Mouse (Mus musculus) frontal cortex, adult 2 months (tissue): ENCODE results near the gene Pih1d2. TPM values are rescaled to one million over a fixed set of nuclear protein-coding genes. Genes with fewer than 3 reads are reported as not detected.
"Not testable (repeated sequence)": the region's sequence is repeated elsewhere in the genome, so short reads cannot be mapped to it uniquely, and the experiment has no call there.

ENCODE experiments used
- DNase-seq, 2 experiments: peaks; one replicate each; pipeline ENCODE4 v3.0.0; 2022; ENCODE audit warnings: low spot score in 1 of 2; ENCODE audit errors: extremely low spot score in 1 of 2
- polyA plus RNA-seq: library from polyadenylated mRNA; depleted of rRNA; stranded (reverse); fragments of >200 nt; gene quantifications from 2 replicates; pipeline ENCODE4 v1.2.3, GENCODE M21; 2012

Gene Pih1d2
- polyA plus RNA-seq, 1 experiment, result 5.3 TPM

DNA sequence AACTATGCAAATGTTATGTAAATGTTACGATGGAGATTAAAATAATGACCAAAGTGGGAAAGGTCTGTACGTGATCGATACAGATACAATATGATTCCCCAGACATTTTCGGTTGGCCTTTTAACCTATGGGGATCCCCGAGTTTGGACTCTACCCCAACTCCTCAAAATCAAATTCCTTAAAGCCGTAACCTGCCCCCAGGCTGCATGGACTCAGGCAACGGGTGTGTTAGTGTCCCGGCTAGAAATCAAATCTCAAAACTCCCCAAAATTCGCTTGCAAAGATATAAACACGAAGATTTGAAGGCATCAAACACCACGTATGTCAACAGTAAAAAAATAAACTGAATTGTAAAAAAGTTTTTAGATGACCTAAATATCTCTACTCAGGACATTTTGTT, 960 bp upstream of the Pih1d2 start:
- DNase-seq, result no peak

DNA sequence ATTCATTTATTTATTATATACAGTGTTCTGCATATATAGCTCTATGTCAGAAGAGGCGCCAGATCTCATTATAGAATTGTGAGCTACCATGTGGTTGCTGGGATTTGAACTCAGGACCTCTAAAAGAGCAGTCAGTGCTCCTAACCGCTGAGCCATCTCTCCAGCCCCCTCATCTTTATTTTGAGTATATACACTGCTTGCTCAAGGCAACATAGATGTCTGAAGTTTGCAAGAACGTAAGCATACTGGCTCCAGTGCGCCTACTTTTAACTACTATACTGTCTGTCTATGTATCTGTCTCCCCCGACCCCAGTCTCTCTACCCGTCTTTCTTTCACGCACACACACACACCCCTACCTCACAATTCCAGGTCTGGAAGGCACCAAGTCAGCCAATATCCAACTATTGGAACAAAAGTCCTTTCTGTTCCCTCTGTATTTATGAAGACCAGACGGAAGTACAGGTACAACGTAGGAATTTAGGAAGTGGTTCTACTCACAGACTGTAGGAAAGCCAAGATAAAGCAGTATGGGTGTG, 741 bp downstream of the Pih1d2 start:
- DNase-seq, result no peak

DNA sequence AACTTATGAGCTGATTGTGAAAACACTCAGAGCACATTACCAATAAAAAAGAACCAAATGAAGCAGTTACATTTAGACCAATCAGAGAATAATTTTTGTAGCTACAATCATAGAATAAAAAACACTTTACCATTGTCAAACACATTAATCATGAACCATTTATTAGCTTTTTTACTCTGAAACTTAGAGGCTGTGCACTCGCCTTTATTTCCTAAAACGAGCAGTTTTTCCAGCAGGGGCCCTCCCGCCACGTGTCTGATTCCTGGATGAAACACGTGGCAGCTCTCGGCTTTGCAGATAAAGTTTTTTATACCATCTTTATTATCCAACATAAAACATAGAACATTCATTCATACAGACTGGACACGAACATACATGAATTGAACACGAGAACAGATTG, 13.8 kb downstream of the Pih1d2 start:
- DNase-seq, result not testable (repeated sequence)

DNA sequence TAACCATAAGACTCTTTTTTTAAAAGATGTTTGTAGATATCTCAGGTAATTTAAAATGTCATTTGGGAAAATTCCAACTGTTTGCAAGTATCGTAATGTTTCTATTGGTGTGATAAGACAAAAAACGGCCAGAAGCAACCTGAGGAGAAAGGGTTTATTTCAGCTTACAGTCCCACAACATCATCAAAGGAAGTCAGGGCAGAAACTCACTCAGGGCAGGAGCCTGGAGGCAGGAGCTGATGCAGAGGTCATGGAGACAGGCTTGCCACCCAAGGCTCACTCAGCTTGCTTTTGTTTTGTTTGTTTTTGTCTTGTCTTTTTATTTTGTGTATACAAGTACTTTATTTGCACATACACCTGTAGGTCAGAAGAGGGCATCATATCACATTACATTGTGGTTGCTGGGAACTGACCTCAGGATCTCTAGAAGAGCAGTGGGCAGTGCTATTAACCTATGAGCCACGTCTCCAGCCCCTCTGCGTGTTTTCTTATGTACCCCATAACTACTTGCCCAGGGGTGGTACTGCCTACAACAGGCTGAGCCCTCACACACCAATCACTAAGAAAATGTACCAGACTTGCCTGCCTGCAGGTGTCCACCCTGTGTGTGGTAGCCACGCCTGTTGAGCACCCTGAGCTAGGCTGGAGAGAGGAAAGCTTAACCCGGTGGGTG, 15.0 kb downstream of the Pih1d2 start:
- DNase-seq, result no peak

DNA sequence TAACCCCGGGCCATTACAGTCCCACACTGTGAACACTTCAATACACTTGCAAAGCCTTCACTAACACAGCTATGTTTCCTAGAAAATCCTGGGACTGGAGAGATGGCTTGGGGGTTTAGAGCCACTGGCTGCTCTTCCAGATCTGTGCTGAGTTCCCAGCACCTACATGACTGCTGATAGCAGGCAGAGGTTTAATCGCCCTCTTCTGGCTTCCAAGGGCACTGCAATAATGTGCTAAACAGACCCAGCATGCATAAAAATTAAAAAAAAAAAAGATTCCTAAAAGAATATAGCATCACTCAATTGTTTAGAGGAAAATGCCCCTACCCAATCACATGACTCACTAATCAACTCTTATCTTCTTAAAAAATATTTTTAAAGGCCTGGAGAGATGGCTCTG, 15.9 kb downstream of the Pih1d2 start:
- no peak for DNase-seq

DNA sequence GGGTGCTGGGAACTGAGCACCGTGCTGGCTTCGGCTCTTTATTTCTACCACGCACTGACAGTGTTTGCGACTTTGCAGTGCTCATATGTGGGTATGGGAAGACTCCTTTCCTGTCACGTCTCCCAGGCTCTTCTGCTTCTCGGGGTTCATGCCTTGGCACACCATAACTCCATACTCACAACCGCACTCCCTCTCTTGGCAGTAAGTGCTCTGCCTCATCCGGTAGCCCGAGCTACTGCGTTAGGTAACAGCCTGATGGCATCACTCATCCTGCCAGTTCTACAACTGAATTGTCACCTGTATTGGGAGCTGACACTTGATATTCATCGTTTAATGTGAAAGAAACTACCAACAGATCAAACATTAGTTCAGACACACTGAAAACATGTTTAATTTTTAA, 17.1 kb downstream of the Pih1d2 start:
- no peak for DNase-seq

DNA sequence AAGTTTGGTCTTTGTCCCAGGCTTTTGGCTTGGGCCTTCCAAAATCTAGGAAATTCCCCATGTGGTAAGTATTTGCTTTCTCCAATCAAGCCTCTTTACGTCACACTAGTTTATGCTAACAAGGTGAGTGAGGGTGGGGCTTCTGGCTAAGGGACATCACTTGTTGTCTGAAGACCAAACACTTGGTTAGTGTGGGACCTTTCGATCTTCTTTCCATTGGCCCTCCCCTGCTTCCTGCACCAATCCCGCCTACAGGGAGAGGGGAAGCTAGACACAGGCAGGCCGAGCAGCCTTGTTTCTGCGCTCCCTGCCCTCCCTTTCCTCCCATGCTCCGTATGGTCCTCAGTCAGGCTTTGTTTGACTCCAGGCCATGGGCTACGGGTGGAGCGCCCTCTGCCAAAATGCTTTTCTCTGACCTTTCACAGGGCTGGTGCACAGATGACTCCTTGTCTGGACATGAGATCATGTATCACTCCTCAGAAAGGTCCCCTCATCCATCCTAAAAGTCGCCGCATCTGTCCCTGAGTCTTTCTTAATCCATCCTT, 29.8 kb downstream of the Pih1d2 start:
- DNase-seq, result no peak

DNA sequence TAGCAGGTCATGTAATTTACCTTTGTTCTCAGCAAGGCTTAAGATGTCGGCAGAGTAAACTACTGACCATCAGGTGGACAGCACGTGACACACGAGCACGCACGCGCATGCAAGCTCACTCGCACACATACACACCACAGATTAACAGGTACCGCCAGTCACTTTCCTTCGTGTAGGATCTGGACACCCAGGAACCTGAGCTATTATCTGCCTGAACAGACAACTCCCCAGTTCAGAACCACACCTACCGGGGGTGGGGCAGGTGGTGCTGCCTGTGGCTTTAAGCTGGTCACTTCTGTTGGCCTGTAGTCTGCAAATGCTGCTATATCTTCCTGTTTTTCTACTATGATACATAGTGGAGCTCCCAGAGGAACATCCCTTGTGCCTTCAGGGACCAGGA, 33.4 kb downstream of the Pih1d2 start:
- no peak for DNase-seq

DNA sequence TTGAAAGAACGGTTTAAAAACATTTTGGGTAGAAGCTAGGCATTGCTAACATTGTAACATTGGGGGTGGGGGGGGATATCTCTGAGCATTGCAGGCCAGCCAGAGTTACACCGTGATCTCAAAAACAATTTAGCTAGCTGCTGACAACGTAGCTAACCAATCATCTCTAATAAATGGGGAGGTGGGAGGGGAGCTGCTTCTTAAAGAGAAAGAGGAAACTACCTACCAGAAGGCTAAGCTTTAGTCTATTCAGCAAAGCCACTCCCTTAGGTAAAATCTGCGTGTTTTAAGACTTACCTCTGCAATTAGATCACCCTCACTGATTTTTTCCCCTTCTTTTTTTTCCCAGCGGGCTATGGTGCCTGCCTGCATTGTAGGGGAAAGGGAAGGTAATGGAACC, 41.3 kb downstream of the Pih1d2 start:
- no peak for DNase-seq

DNA sequence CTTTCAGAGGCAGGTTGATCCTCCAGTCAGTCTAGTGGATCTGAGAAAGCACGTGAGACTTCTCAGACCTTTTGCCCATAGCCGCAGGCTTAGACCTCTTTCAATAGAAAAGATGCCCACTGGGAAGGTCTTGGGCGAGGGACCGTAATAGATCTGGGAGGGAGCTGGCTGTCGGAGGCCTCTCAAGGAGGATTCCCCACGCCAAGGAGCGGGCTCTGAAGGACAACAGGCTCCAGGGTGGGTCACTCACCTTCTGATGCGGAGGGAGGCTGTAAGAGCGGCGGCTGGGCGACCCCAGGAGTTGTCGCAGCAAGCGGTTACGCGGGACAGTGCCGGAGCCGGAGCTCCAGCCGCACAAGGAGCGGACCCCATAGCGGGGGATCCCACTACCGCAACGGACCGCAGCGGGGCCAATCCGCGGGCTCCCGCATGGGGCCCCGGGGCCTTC, 41.8 kb downstream of the Pih1d2 start:
- peak in 1 of 2 experiments; percentile 28 for DNase-seq

DNA sequence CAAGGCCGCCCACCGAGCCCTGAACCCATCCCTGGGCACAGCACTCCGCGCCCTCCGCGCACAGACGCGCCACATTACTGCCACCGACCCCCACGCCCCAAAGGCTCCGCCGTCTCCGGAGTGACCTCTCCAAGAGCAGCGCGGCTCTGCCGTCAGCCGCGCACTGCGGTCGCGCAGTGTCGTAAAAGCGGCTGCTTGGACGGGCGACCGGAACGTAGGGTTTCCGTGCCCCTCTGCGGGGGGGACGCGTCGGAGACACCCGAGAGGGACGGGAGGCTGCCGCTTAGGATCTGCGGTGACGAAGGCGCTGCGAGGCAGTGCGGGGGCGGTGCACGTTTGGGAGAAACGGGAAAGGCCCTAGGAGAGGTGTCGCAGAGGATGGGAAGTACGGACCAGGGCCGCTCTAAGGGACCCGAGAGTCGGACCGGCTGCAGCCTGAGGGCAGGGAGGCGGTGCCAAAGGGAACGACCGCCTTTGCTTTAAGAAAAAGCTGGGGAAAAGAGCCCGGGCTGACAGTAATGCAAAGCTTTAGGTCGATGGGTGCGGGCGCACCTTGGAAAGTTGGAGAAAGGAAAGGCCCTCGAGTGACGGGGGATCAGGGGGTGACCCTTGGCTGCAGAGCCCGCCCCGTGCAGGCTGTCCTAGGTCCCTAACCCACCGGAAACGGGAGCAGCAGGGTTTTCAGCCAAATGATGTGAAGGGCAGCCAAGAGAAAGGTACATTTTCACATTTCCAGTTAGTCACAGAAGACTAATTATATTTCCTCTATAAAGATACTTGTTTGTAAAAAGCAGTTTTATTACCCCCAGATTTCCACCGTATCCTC, 42.5 kb downstream of the Pih1d2 start, which contains the start of gene Dlat:
Dlat (minus strand) TSS at position 389 of the 826 bp plus-strand sequence.
- DNase-seq, result peak; percentile 81 to 88

DNA sequence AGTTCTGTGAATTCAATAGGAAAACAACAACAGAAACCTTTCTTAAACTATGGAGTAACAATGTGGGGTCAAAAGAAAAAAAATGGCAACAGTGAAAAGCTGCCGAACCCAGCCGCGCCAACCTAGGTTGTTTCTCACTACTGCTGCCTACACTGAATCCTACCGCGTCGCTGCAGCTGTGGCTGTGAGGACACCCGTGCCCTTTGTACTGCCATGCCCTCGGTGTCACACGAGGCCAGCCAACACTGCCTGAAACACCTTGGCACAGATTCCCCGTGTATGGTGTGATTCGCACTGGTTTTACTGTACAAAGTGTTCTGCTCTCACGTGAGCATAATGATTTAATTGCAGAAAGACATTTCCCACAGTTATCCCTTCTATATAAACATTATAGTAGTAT, 43.3 kb downstream of the Pih1d2 start:
- DNase-seq, result peak in 1 of 2 experiments; percentile 22

DNA sequence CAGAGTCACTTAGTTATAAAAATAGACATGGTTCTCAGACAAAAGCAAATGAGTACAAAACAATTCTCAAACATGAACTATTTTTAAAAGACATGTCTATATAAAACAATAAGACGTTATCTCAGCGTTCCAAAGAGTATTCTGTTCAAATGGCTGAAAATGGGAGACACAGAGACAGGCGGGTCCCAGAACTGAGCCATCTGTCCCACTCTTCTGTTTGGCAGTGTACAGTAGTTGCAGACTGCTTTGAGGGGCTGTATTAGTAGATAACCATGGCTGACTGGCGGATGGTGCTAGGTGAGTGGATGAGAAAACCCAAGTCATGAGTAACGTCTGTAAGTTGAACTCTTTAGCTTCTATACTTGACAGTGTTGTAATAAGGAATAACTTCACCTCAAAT, 47.7 kb downstream of the Pih1d2 start:
- DNase-seq, result no peak

DNA sequence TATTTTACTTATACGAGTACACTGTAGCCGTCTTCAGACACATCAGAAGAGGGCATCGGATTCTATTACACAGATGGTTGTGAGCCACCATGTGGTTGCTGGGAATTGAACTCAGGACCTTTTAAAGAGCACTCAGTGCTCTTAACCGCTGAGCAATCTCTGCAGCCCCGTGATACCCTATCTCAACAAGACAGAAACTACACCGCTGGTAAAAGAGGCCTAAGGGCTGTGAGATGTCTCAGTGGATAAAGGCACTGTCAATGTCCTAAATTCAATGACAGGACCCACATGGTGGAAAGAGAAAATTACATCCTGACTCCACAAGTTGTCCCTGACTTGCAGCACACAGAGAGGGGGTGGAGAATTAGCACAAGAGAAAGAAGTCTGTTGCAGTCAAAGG, 49.3 kb downstream of the Pih1d2 start:
- DNase-seq, result no peak

DNA sequence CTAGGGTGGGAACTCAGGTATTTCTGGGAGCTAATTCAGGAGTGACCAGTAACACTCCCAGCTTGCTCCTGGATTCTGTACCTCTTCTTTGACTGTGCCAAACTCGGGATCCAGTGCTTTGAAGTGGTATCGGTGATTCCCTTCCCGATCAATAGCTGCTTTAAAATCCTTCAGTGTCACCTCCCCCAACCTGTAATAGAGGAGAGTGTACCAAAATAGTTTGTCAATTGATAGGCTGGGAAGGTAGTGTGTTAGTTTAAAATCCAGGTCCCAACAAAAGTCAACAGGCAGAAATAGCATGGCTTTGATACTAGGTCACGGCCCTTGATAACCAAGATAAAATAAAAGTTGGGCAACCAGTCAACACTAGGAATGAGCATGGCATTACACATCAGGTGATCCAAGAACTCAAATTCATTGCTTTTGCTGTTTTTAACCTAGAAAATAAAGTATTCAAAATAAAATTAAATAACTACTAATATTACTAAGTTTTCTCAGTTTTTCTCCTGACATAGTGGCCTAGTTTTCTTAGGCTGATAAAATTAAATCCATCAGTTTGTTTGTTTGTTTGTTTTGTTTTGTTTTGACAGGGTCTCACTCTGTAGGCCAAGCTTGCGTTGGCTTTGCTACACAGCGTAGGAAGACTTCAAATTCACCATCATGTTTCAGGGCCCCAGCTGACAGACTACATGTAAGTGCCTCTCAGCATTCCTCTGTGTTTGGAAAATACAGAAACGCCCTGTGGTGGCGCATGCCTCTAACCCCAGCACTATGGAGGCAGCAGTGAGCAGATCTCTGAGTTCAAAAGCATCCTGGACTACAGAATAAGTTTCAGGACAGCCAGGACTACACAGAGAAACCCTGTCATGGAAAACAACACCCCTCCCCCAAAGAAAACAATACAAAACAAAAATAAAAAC, 50.7 kb downstream of the Pih1d2 start:
- no peak for DNase-seq

DNA sequence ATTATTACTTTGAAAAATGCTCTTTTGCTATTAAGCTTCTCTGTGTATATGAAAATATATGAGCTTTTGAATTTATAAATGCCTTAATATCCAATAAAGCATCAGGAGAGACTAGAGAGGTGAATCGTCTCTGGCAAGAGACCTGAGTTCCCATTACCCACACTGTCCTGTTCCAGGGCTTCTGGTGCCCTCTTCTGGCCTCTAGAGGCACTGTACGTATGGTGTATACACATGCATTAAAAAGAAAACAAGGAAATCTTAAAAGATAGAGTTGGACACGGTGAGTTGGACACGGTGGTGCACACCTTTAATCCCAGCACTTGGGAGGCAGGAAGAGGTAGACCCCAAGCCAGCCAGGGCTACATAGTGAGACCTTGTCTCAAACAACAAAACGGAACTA, 53.6 kb downstream of the Pih1d2 start:
- peak in 1 of 2 experiments; percentile 69 for DNase-seq
